Mouse (Mus musculus) thymus, adult 18-20 months (tissue): ENCODE data around the gene Rps6kc1.

Source experiments
- DNase-seq, 2 experiments: peaks; one replicate each; pipeline ENCODE4 v3.0.0; 2022; ENCODE audit warnings: mixed read lengths in 2 of 2

Rps6kc1 gene

GRCm38 (mm10) chr1:190751794-190752570 lies 159.6 kb downstream of the Rps6kc1 start:
- DNase-seq: no peak

- DNase-seq: no peak
These were observed 162.6 kb downstream of the Rps6kc1 start for GRCm38 (mm10) chr1:190748937-190749336.

- no peak for DNase-seq
These were observed 170.1 kb downstream of the Rps6kc1 start for GRCm38 (mm10) chr1:190741421-190741820.

GRCm38 (mm10) chr1:190732803-190733202 lies 178.8 kb downstream of the Rps6kc1 start:
- DNase-seq: no peak

GRCm38 (mm10) chr1:190729516-190730088 lies 182.0 kb downstream of the Rps6kc1 start:
- DNase-seq: no peak

GRCm38 (mm10) chr1:190728111-190728651 lies 183.4 kb downstream of the Rps6kc1 start:
- DNase-seq: no peak

GRCm38 (mm10) chr1:190727385-190727784 lies 184.2 kb downstream of the Rps6kc1 start:
- no peak for DNase-seq

GRCm38 (mm10) chr1:190724591-190725380 lies 186.8 kb downstream of the Rps6kc1 start:
- DNase-seq: no peak

- DNase-seq: no peak
These were observed 187.6 kb downstream of the Rps6kc1 start for GRCm38 (mm10) chr1:190723926-190724430.

GRCm38 (mm10) chr1:190713848-190714247 lies 197.7 kb downstream of the Rps6kc1 start:
- no peak for DNase-seq

- no peak for DNase-seq
These were observed 214.0 kb downstream of the Rps6kc1 start for GRCm38 (mm10) chr1:190697576-190697975.

- no peak for DNase-seq
These were observed 216.0 kb downstream of the Rps6kc1 start for GRCm38 (mm10) chr1:190695589-190695988.

GRCm38 (mm10) chr1:190690528-190691262 lies 220.9 kb downstream of the Rps6kc1 start:
- DNase-seq: no peak

- no peak for DNase-seq
These were observed 228.5 kb downstream of the Rps6kc1 start for GRCm38 (mm10) chr1:190683060-190683459.

- no peak for DNase-seq
These were observed 229.3 kb downstream of the Rps6kc1 start for GRCm38 (mm10) chr1:190682021-190682926.

- DNase-seq: no peak
These were observed 236.1 kb downstream of the Rps6kc1 start for GRCm38 (mm10) chr1:190675455-190675854.

GRCm38 (mm10) chr1:190669099-190669498 lies 242.5 kb downstream of the Rps6kc1 start:
- DNase-seq: no peak

- no peak for DNase-seq
These were observed 243.7 kb downstream of the Rps6kc1 start for GRCm38 (mm10) chr1:190667821-190668220.

GRCm38 (mm10) chr1:190667326-190667725 lies 244.2 kb downstream of the Rps6kc1 start:
- DNase-seq: no peak

GRCm38 (mm10) chr1:190665490-190665875 lies 246.1 kb downstream of the Rps6kc1 start:
- no peak for DNase-seq

GRCm38 (mm10) chr1:190664767-190665489 lies 246.6 kb downstream of the Rps6kc1 start:
- no peak for DNase-seq
